In genomic region chr5:32706226-32706780, GRCm38 (mm10) we compare ENCODE assay signal across 12 mouse cellular contexts.
"Had no signal": no experiment of that assay in that cellular context is flagged by ENCODE, and none has a peak within 500 bp of the region (broad histone marks: within the 10 kb centered on the region; RNA-seq: fewer than 3 reads in every experiment).

No protein-coding gene starts in this region.

- H3K27ac ChIP-seq: kidney, embryonic 15.5 days; liver, embryonic 13.5 days had no signal

- H3K4me2 ChIP-seq: kidney, embryonic 15.5 days; liver, embryonic 13.5 days; midbrain, embryonic 11.5 days had no signal

- H3K9me3 ChIP-seq: kidney, embryonic 15.5 days; liver, embryonic 13.5 days had no signal

- DNase-seq: kidney, adult 8-10 months; kidney, postnatal 10 days; kidney, postnatal 36 days; liver, embryonic 13.5 days; lung, adult 2 months; lung, postnatal 14 days; lung, postnatal 4 days; midbrain, embryonic 14.5 days; thymus, adult 2 months; thymus, postnatal 25 days had no signal

- H3K9ac ChIP-seq: kidney, embryonic 15.5 days; liver, embryonic 13.5 days had no signal

- H3K4me3 ChIP-seq: kidney, embryonic 15.5 days; liver, embryonic 13.5 days had no signal

- H3K4me1 ChIP-seq: kidney, embryonic 15.5 days; liver, embryonic 13.5 days had no signal

- H3K36me3 ChIP-seq: kidney, embryonic 15.5 days; liver, embryonic 13.5 days had no signal

- H3K27me3 ChIP-seq: kidney, embryonic 15.5 days; liver, embryonic 13.5 days had no signal
